In genomic region chr3:37904188-37904587, GRCm38 (mm10) we compare ENCODE assay signal across 19 mouse cellular contexts.
DNase-seq lines count a peak whose midpoint lies in the region; ATAC-seq and TF ChIP-seq lines count a peak whose summit lies in the region.
"Had no signal": no experiment of that assay in that cellular context is flagged by ENCODE, and none has a peak within 500 bp of the region (broad histone marks: within the 10 kb centered on the region; RNA-seq: fewer than 3 reads in every experiment).

No protein-coding gene starts in this region.

- no peaks in the 10 kb centered on the region for H3K9me3 ChIP-seq in intestine, embryonic 14.5 days (ENCODE audit: control insufficient read depth, low read length)
- H3K9me3 ChIP-seq in intestine, embryonic 15.5 days, result no peaks in the 10 kb centered on the region
- no peaks in the 10 kb centered on the region for H3K9me3 ChIP-seq in midbrain, embryonic 11.5 days (ENCODE audit: control insufficient read depth, low read length)
- no peaks in the 10 kb centered on the region for H3K9me3 ChIP-seq in midbrain, embryonic 13.5 days
- H3K9me3 ChIP-seq: G1E had no signal

- no peak for TF ChIP-seq CTCF in gastrocnemius, adult 2 months (IDR thresholded peaks at IDR 0.05)

- 73% methylated on average over 3 of the region's 3 CpGs for WGBS in intestine, embryonic 14.5 days
- WGBS in intestine, embryonic 15.5 days, result 61% methylated on average over 3 of the region's 3 CpGs
- WGBS in midbrain, embryonic 11.5 days, result 77% methylated on average over 3 of the region's 3 CpGs
- WGBS in midbrain, embryonic 13.5 days, result 81% methylated on average over 3 of the region's 3 CpGs

- H3K4me3 ChIP-seq in gastrocnemius, adult 2 months, result no peak overlapping the region
- H3K4me3 ChIP-seq in intestine, embryonic 14.5 days (ENCODE audit: low read depth, low read length), result no peak overlapping the region
- H3K4me3 ChIP-seq in intestine, embryonic 15.5 days (replicated peaks), result no peak overlapping the region
- H3K4me3 ChIP-seq in midbrain, embryonic 11.5 days (ENCODE audit: low read depth, low read length), result no peak overlapping the region
- no peak overlapping the region for H3K4me3 ChIP-seq in midbrain, embryonic 13.5 days (replicated peaks)

- H3K27ac ChIP-seq in gastrocnemius, adult 2 months, result peak overlapping the region; percentile 40
- H3K27ac ChIP-seq in intestine, embryonic 14.5 days (ENCODE audit: low read depth), result no peak overlapping the region
- H3K27ac ChIP-seq in intestine, embryonic 15.5 days, result no peak overlapping the region
- no peak overlapping the region for H3K27ac ChIP-seq in midbrain, embryonic 11.5 days (ENCODE audit: low read depth, low read length)
- no peak overlapping the region for H3K27ac ChIP-seq in midbrain, embryonic 13.5 days

- H3K4me2 ChIP-seq in intestine, embryonic 14.5 days (ENCODE audit: low read length), result no peak overlapping the region
- no peak overlapping the region for H3K4me2 ChIP-seq in intestine, embryonic 15.5 days (replicated peaks)
- H3K4me2 ChIP-seq in midbrain, embryonic 11.5 days, result no peak overlapping the region
- H3K4me2 ChIP-seq in midbrain, embryonic 13.5 days (replicated peaks), result no peak overlapping the region

- intact Hi-C loops in gastrocnemius, adult 2 months (cut with DNase I), result no loop called here
- intact Hi-C loops in heart, postnatal 36 days (cut with DNase I), result no loop called here

- no peak for DNase-seq in gastrocnemius, adult 2 months
- no peak for DNase-seq in gastrocnemius, postnatal 25 days
- DNase-seq in heart, adult 11 months, result peak; percentile 71
- DNase-seq in heart, postnatal 36 days, result no peak
- peak; percentile 12 for DNase-seq in intestine, embryonic 14.5 days (ENCODE audit: low spot score)
- DNase-seq in midbrain, embryonic 11.5 days (ENCODE audit: low spot score, missing footprints), result peak; percentile 53
- DNase-seq: adrenal gland, adult 2 months; adrenal gland, adult 8-10 months; adrenal gland, postnatal 25 days; B cell, adult 2 months; cerebellum, adult 11 months; cerebellum, adult 11-12 months had no signal

- H3K4me1 ChIP-seq in intestine, embryonic 14.5 days (replicated peaks; ENCODE audit: control insufficient read depth, insufficient read depth, low read length), result peaks cover 20% of the 10 kb centered on the region
- peaks cover 10% of the 10 kb centered on the region for H3K4me1 ChIP-seq in intestine, embryonic 15.5 days (replicated peaks)
- peaks cover 3% of the 10 kb centered on the region; the same call in 1 of the 2 replicates for H3K4me1 ChIP-seq in midbrain, embryonic 11.5 days (ENCODE audit: control insufficient read depth, insufficient read depth, low read length)
- peaks cover 9% of the 10 kb centered on the region for H3K4me1 ChIP-seq in midbrain, embryonic 13.5 days (replicated peaks)

- H3K9ac ChIP-seq in intestine, embryonic 14.5 days (ENCODE audit: low read length), result no peak overlapping the region
- H3K9ac ChIP-seq in intestine, embryonic 15.5 days, result no peak overlapping the region
- no peak overlapping the region for H3K9ac ChIP-seq in midbrain, embryonic 11.5 days (ENCODE audit: low read length)
- H3K9ac ChIP-seq in midbrain, embryonic 13.5 days (replicated peaks), result no peak overlapping the region

- H3K27me3 ChIP-seq in intestine, embryonic 14.5 days (replicated peaks; ENCODE audit: control insufficient read depth, insufficient read depth, low read length), result no peaks in the 10 kb centered on the region
- H3K27me3 ChIP-seq in intestine, embryonic 15.5 days (replicated peaks), result no peaks in the 10 kb centered on the region
- H3K27me3 ChIP-seq in midbrain, embryonic 11.5 days (ENCODE audit: control insufficient read depth, insufficient read depth, low read length), result no peaks in the 10 kb centered on the region
- H3K27me3 ChIP-seq in midbrain, embryonic 13.5 days, result no peaks in the 10 kb centered on the region
- H3K27me3 ChIP-seq: CH12.LX, Patski had no signal

- no peaks in the 10 kb centered on the region for H3K36me3 ChIP-seq in intestine, embryonic 14.5 days (ENCODE audit: control insufficient read depth, insufficient read depth, low read length)
- no peaks in the 10 kb centered on the region for H3K36me3 ChIP-seq in intestine, embryonic 15.5 days
- H3K36me3 ChIP-seq in midbrain, embryonic 11.5 days (ENCODE audit: control insufficient read depth, insufficient read depth, low read length), result no peaks in the 10 kb centered on the region
- H3K36me3 ChIP-seq in midbrain, embryonic 13.5 days, result no peaks in the 10 kb centered on the region
- H3K36me3 ChIP-seq: G1E had no signal

- no peak for ATAC-seq in intestine, embryonic 14.5 days (replicated peaks; ENCODE audit: low FRiP score, low TSS enrichment, low read depth)
- no peak for ATAC-seq in intestine, embryonic 15.5 days
- no peak for ATAC-seq in midbrain, embryonic 11.5 days (ENCODE audit: low FRiP score)
- no peak for ATAC-seq in midbrain, embryonic 13.5 days
- ATAC-seq: activated CD4-positive, CD25-positive, alpha-beta regulatory T cell, adult 4 months; CD4-positive, CD25-positive, alpha-beta regulatory T cell, adult 4 months; Patski had no signal

Comparison
In these comparisons a context has a peak if more than half of its experiments do, and no peak if none do; other contexts are left out.
1. DNase-seq: peak in heart, adult 11 months (single experiment), intestine, embryonic 14.5 days (single experiment) and midbrain, embryonic 11.5 days (single experiment); none in gastrocnemius, adult 2 months (single experiment), gastrocnemius, postnatal 25 days (single experiment) and heart, postnatal 36 days (0 of 2).